Mouse (Mus musculus) kidney, adult 10 weeks (tissue): ENCODE measurements around the gene Ccdc38. TPM values are rescaled to one million over a fixed set of nuclear protein-coding genes. Genes with fewer than 3 reads are reported as not detected.

Experiments
- polyA plus RNA-seq: library from polyadenylated mRNA; stranded (reverse); fragments of 350-450 nt; fragmentation: Illumina TruSeq; extraction: RNeasy Lipid Tissue Mini Kit (QIAGEN cat#74804); gene quantifications from one replicate; pipeline ENCODE4 v1.2.3, GENCODE M21; 2014; ENCODE audit warnings: low read depth, low replicate concordance

Gene Ccdc38
- polyA plus RNA-seq: 0.32 TPM

GRCm38 (mm10) chr10:93540431-93541210 lies at the start of gene Ccdc38:
Gene Ccdc38 (plus strand): TSS chr10:93540632.

GRCm38 (mm10) chr10:93539775-93540430 lies 529 bp upstream of the Ccdc38 start, which contains the start of gene Amdhd1:
Gene Amdhd1 (minus strand): TSS chr10:93540033.

GRCm38 (mm10) chr10:93589281-93589848 lies 48.9 kb downstream of the Ccdc38 start, which contains the start of gene Snrpf:
Gene Snrpf (minus strand): TSS chr10:93589706.

Other genes with a start within 250 kb of the Ccdc38 start
- gene Elk3, start 229.5 kb upstream of the Ccdc38 start, polyA plus RNA-seq: 20.2 TPM
- gene Lta4h, start 87.2 kb upstream of the Ccdc38 start, polyA plus RNA-seq: 46.7 TPM
- gene Hal, start 51.9 kb upstream of the Ccdc38 start, polyA plus RNA-seq: not detected
- 3.3 TPM for gene Amdhd1, start 599 bp upstream of the Ccdc38 start, polyA plus RNA-seq
- 34.2 TPM for gene Snrpf, start 49.1 kb downstream of the Ccdc38 start, polyA plus RNA-seq
- 126 TPM for gene Ntn4, start 100.0 kb downstream of the Ccdc38 start, polyA plus RNA-seq